Comparison of ENCODE assay signal across 25 mouse cellular contexts in the genomic region with DNA sequence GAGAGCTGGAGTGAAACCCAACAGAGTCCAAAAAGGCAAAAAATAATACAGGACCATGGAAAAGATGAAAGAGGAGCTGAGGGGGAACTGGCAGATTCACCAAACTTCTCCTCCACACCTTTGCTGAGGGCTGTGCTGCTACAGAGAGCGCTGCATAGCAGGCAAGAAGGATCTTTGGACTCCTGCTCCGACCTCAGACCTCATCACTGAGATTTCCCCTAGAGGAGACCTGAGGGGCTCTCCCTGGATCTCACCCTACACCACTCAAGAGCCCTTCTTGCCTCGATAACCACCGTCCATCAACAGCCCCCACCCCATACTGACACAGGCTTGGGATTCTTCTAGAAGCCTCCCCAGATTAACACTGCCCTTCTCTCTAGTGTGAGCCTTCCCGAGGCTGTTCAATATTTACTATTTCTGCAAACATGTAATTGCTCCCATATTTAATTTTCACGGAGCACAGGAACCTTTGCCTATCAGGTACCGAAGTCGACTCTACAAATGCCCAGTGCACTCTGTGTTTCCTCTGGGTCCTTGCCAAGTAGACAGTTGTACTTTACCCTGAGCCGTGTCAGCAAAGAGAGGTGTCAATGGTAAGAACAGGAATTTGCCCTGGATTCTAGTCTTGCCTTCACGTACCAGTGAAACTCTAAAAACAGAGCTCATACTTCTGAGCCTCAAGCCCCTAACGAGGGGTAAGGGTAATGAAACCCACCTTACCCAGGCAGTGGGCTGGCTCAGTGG.
DNase-seq lines count a peak whose midpoint lies in the region; ATAC-seq and TF ChIP-seq lines count a peak whose summit lies in the region.
"Had no signal": no experiment of that assay in that cellular context is flagged by ENCODE, and none has a peak within 500 bp of the region (broad histone marks: within the 10 kb centered on the region; RNA-seq: fewer than 3 reads in every experiment).

No protein-coding gene starts in this region.

- no peaks in the 10 kb centered on the region for H3K9me3 ChIP-seq in heart, embryonic 10.5 days
- no peaks in the 10 kb centered on the region for H3K9me3 ChIP-seq in stomach, postnatal 0 days (ENCODE audit: control insufficient read depth, low read length)
- H3K9me3 ChIP-seq: embryonic facial prominence, embryonic 10.5 days; limb, embryonic 10.5 days; megakaryocyte, embryonic 14.5 days; neural tube, embryonic 13.5 days had no signal

- H3K4me2 ChIP-seq in stomach, postnatal 0 days (replicated peaks; ENCODE audit: low read depth): no peak overlapping the region
- H3K4me2 ChIP-seq: hindbrain, embryonic 14.5 days; neural tube, embryonic 13.5 days had no signal

- no peaks in the 10 kb centered on the region for H3K79me2 ChIP-seq in liver, adult 2 months (ENCODE audit: control insufficient read depth, insufficient read depth, low read length)

- H3K9ac ChIP-seq in liver, adult 2 months (ENCODE audit: low read depth, low read length): no peak overlapping the region
- no peak overlapping the region for H3K9ac ChIP-seq in stomach, postnatal 0 days (ENCODE audit: low read length)
- H3K9ac ChIP-seq: hindbrain, embryonic 14.5 days; neural tube, embryonic 13.5 days had no signal

- H3K4me1 ChIP-seq in heart, embryonic 10.5 days: peaks cover 23% of the 10 kb centered on the region
- H3K4me1 ChIP-seq in liver, adult 2 months (ENCODE audit: control insufficient read depth, insufficient read depth, low read length): peaks cover 4% of the 10 kb centered on the region; the same call in 1 of the 2 replicates
- no peaks in the 10 kb centered on the region for H3K4me1 ChIP-seq in stomach, postnatal 0 days (replicated peaks; ENCODE audit: control insufficient read depth, insufficient read depth)

- ATAC-seq in stomach, postnatal 0 days (ENCODE audit: low FRiP score, low TSS enrichment): peak; percentile 35; the same call in 1 of the 2 replicates

- no peak for TF ChIP-seq EP300 in stomach, postnatal 0 days (optimal IDR thresholded peaks at IDR 0.05)

- peak; percentile 8 to 29 for DNase-seq in heart, adult 18-20 months
- DNase-seq in heart, embryonic 10.5 days (ENCODE audit: low spot score): no peak
- peak; percentile 98 for DNase-seq in liver, adult 2 months (ENCODE audit: extremely low read depth, low read depth, low spot score)
- DNase-seq in liver (no peak), MN1 (ENCODE audit: low spot score) (no peak)
- peak; percentile 60 for DNase-seq in kidney, postnatal 10 days
- peak; percentile 31 for DNase-seq in stomach, postnatal 0 days (ENCODE audit: low spot score)
- DNase-seq in right cerebral cortex, postnatal 25 days: no peak
- DNase-seq: cerebellum, adult 2 months; gastrocnemius, postnatal 10 days; heart, adult 2 months; heart, postnatal 36 days; layer of hippocampus, adult 9-11 months; lung, adult 18-20 months; lung, postnatal 14 days; midbrain, embryonic 14.5 days; right cerebral cortex, adult 18-20 months; thymus, adult 18-20 months had no signal

- WGBS in heart, embryonic 10.5 days: 73% methylated on average over 11 of the region's 11 CpGs
- 29% methylated on average over 11 of the region's 11 CpGs for WGBS in liver, adult 2 months
- WGBS in stomach, postnatal 0 days: 62% methylated on average over 11 of the region's 11 CpGs

- no peak overlapping the region for H3K4me3 ChIP-seq in heart, embryonic 10.5 days
- no peak overlapping the region for H3K4me3 ChIP-seq in liver, adult 2 months (ENCODE audit: insufficient read depth, low read depth, low read length)
- H3K4me3 ChIP-seq in stomach, postnatal 0 days (ENCODE audit: low read depth, low read length): no peak overlapping the region
- H3K4me3 ChIP-seq: embryonic facial prominence, embryonic 10.5 days; heart, adult 2 months; left cerebral cortex, adult 2 months; limb, embryonic 10.5 days; megakaryocyte, embryonic 14.5 days; neural tube, embryonic 13.5 days had no signal

- TF ChIP-seq POLR2A in liver, adult 2 months (IDR thresholded peaks at IDR 0.05; ENCODE audit: extremely low read depth, insufficient read depth, low read length): no peak

- H3K27me3 ChIP-seq in heart, embryonic 10.5 days (ENCODE audit: insufficient read depth, poor library complexity, severe bottlenecking): no peaks in the 10 kb centered on the region
- H3K27me3 ChIP-seq in liver, adult 2 months (ENCODE audit: control insufficient read depth, insufficient read depth, low read length): no peaks in the 10 kb centered on the region
- no peaks in the 10 kb centered on the region for H3K27me3 ChIP-seq in stomach, postnatal 0 days (ENCODE audit: control insufficient read depth, insufficient read depth, low read length)
- H3K27me3 ChIP-seq: neural tube, embryonic 13.5 days had no signal

- TF ChIP-seq CTCF in liver, adult 2 months (IDR thresholded peaks at IDR 0.05; ENCODE audit: low read depth, low read length): no peak
- TF ChIP-seq CTCF in stomach, postnatal 0 days (IDR thresholded peaks at IDR 0.05; ENCODE audit: low read depth): no peak

- no peaks in the 10 kb centered on the region for H3K36me3 ChIP-seq in heart, embryonic 10.5 days
- no peaks in the 10 kb centered on the region for H3K36me3 ChIP-seq in liver, adult 2 months (ENCODE audit: control insufficient read depth, insufficient read depth, low read length)
- no peaks in the 10 kb centered on the region for H3K36me3 ChIP-seq in stomach, postnatal 0 days (ENCODE audit: control insufficient read depth, insufficient read depth, low read length)
- H3K36me3 ChIP-seq: embryonic facial prominence, embryonic 10.5 days; G1E; limb, embryonic 10.5 days; neural tube, embryonic 13.5 days had no signal

- H3K27ac ChIP-seq in heart, embryonic 10.5 days: no peak overlapping the region; the same call in 1 of the 2 replicates
- H3K27ac ChIP-seq in liver, adult 2 months (replicated peaks; ENCODE audit: insufficient read depth, low read depth, low read length): peak overlapping the region; percentile 76
- H3K27ac ChIP-seq in stomach, postnatal 0 days (replicated peaks): no peak overlapping the region
- H3K27ac ChIP-seq: embryonic facial prominence, embryonic 10.5 days; heart, adult 2 months; hindbrain, embryonic 14.5 days; left cerebral cortex, adult 2 months; limb, embryonic 10.5 days; neural tube, embryonic 13.5 days had no signal

Comparison
In these comparisons a context has a peak if more than half of its experiments do, and no peak if none do; other contexts are left out.
1. DNase-seq: peak in heart, adult 18-20 months (2 of 2), liver, adult 2 months (single experiment), kidney, postnatal 10 days (single experiment) and stomach, postnatal 0 days (single experiment); none in heart, embryonic 10.5 days (single experiment), liver (single experiment), right cerebral cortex, postnatal 25 days (single experiment) and MN1 (single experiment).